Mouse (Mus musculus) CH12F3 (cell line): ENCODE measurements around the gene Tekt3.

Source experiments
- in situ Hi-C: fragments of 300-500 bp; cut with MboI; formaldehyde crosslinking; loops from 2 replicates; pipeline ENCODE4 v1.14.3; 2020; ENCODE audit warnings: low sequenced_read_pairs

Tekt3 gene

DNA sequence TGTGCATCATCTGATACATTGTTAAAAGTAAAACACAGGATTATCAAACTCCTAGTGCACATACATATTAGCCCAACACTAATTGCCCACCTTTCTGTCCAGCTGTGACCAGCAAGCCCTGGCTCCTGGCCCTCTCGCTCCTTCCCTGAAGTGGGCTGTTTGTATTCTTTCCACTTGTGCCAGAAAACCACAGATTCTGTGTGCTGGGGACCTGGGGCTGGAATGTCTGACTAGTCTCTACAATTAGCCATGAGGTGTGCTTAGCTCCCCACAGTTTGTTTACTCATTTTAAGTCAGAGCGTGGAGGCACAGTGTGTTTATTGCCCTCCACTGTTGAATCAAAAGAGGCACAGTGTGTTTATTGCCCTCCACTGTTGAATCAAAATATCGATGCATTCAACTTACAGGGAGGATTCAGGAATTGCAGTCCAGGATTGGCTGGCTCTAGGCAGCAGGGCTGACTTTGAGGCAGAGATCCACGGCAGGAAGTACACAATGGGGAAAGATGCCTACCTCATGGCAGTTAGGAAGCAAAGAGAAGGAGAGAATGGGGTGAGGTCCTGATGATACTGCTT lies 61.4 kb downstream of the Tekt3 start:
- in situ Hi-C loops, result no loop called here

DNA sequence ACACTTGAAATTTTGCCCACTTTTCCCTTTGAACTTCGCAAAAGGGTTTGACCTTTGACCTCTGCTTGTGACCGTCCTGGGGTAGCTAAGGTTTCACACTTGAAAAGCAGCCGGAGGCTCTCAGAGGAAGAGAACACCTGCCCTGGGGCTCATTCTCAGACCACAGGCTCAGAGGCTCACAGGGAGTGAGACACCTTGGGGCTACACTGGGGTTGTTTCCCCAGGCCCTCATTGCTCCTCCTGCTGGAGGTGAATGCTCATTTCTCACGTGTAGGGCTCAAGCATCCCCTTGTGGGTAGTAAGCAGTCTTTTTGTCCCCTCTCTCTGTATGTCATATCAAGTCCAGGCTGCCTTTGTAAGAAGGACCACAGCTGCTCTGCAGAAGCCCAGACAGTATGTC lies 62.9 kb downstream of the Tekt3 start:
- in situ Hi-C loops, result no loop called here

DNA sequence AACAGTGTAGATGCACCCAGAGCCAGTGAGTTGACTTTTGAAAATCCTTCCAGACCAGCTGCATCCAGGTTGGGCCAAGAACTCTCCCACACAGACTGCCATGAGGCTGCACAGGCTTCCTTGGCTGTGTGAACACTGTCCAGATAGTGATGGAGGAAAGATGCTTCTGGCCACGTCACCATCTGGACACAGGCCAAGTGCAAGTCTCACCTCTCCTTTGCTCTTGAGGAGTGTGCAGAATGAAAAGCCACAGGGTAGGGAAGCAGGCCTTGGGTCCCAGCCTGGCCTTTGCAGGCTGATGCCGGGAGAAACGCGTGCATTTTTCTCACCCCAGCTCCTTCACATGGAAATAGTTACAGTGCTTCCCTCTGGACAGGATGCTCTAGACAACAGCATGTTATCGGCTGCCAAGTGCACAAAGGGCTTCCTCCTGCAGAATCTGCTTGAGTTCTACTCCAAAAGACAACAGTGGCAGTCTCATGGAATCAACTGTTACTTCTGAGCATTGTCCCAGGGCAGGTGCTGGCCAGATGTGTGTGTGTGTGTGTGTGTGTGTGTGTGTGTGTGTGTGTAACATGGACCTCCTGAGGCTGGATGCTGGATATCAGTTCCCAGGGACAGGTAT lies 64.5 kb downstream of the Tekt3 start:
- in situ Hi-C loops, result no loop called here

DNA sequence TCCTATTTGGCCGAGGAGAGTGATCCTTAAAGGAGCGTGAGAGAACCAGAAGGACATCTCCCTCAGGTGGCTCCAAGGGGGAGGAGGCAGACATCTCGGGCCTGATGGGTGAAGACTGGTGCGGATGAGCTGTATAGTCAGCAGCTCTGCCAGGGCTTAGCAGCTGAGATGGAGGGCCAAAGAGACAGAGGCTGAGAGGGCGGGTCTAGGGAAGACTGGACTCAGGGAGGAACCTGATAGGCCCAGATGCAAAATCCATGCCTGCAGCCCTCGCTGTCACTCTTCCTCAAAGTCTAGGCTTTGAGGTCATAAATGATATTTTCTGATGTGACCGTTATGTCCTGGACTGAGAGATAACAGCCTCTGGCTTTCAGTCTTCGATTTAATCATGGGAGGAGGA lies 65.5 kb downstream of the Tekt3 start:
- in situ Hi-C loops, result no loop called here

DNA sequence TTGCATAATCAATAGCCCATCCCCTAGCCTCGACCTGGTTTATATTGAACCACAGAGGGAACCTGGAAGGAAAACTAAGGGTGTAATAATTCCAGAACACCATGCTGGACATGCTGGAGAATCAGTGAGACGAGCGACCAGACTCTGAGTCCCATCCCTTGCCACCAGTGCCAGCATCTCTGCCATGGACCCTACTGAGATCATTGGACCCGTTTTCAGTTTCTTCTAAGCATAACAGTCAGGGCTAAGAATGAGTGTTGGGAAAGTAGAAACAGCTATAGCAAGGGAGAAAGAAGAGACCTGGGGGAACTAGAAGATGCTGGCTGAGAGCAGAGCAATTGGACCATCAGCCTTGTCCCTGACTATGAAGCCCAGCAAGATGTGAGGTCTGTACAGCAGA lies 66.1 kb downstream of the Tekt3 start:
- in situ Hi-C loops, result no loop called here

DNA sequence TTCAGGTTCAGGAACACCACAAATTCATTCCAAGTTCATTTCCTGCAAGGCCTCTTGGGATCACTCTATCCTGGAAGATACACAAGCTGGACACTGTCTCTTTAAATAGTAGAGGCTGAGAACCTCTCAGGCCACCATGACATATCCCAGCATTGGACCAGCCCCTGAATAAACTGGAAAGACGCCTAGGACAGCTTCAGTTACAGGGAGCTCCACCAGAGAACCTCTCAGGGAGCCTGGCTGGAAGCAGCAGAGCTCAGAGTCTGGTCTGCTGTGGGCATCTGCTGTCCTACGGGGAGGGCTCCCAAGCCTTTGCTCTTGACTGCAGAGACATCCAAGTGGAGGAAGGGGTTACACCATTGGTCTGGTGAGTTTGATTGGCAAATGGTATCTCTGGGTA lies 67.3 kb downstream of the Tekt3 start, which contains the start of gene Pmp22:
Gene Pmp22 (plus strand): TSS at position 199 of the 400 bp plus-strand sequence.
- in situ Hi-C loops, result no loop called here

DNA sequence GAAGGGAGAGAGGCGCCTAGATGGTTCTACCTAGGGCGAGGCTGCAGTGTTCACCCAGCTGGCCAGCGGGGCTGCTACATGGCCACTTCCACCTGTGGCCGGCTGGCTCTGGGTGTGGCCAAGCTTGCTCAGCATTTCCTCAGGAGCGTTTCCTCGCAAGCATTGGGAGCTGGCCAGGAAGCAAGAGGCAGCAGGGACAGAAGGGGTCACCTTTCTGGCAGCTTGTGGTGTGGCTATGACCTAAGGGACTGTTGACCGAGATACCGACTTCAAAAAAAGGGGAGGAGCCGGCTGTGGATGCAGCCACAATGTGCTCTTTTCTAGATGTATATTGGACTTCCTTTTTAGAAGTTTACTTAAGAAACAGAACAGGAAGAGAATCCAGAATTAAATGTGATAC lies 67.9 kb downstream of the Tekt3 start:
- in situ Hi-C loops, result no loop called here

DNA sequence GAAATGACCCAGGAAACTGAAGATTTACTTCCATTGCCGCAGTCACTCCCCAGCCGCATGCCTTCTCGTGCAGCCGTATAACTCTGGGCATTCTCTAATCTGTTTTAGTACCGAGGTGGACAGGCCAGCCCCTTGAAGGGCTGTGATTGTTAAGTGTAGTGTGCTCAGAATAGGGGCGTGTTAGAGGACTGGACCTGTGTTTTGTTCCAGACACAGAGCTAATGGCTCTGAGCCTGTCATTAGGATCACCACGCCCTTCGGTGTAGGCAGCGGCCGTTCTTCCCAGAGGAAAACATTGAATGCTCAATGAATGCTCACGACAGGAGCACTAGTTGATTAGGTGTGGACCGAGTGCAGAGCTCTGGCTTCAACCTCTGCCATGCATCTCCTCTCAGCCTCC lies 68.4 kb downstream of the Tekt3 start:
- in situ Hi-C loops, result loop anchor here (10.0 kb wide), 1 partner anchor 205 kb away; no protein-coding TSS in a partner anchor

DNA sequence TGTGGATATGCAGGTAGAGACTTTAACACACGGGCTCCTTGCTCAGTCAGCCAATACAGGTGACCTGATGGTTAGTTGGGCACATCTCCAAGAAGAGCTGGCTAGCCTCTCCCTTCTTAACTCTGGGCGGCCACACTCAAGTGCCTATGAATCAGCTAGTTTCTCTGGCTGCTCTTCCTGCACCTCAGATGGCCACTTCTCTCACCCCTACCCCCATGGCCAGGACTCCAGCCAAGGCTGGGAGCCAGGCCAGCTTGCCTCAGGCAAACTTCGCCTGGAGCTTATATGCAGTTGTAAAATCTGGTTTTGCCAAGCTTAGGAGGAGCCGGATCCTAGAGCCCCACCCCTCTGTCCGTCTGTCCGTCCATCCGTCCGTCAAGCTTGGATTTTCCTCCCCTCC lies 69.0 kb downstream of the Tekt3 start:
- in situ Hi-C loops, result loop anchor here (10.0 kb wide), 1 partner anchor 206 kb away; no protein-coding TSS in a partner anchor

DNA sequence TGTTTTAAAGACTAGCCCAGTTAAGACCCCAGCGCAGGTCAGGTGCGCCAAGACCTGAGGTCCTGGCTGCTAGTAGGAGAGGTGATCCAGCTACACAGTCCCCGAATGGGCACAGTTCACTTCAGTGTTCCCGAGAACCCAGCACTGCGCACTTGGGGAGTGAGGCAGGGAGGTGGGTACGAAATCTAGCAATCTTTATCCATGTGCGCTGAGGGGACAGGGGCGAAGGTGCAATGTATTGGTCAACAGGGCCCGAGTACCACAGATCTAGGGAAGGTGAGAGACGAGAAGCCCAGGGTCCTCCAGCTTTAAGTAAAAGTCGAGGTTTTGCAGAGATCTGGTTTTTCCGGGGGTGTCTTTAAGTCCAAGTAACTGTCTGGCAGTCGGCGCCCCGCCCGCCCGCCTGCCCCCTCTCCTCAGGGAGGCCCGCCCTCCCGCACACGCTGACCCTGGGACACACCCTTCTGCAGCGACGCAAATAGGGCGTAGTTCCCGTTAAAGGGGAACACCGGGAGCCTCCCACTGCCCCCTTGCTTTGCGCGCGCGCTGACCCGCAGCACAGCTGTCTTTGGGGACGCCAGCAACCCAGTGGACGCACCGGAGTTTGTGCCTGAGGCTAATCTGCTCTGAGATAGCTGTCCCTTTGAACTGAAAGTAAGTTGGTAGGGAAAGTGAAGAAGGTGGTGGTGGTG lies 69.7 kb downstream of the Tekt3 start:
- in situ Hi-C loops, result loop anchor here (10.0 kb wide), 1 partner anchor 206 kb away; no protein-coding TSS in a partner anchor

DNA sequence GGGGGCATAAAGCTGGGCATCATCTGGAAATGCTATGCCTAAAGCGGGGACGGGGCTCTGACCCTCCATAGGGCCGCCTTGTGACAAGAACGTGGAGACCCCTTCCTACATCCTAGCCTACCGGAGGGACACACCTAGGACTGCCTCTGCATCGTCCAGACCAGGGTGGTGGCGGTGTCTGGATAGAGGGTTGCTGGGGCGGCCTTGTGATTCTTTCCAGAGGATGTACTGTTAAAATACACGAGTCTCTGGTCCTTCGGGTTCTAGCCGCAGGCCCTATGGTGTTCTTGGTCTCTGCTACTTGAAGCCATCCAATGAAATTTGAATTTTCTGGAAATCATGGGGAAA lies 70.2 kb downstream of the Tekt3 start:
- in situ Hi-C loops, result loop anchor here (10.0 kb wide), 1 partner anchor 207 kb away; no protein-coding TSS in a partner anchor

DNA sequence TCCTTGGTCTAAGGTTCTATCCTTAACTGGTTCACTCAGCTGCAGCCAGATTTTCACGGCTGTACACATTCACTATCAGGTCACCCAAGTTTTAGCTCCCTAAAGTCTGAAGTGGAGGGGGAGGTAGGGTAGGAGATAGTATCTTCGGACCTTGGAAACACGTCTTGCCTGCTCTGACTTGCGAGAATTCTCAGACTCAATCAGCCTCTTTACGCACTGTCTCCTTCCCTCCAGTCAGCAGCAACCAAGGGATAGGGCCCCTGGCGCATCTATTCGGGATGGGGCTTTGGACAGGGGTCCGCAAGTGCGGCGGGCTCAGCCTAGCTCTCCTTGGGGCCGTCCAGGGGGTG lies 70.7 kb downstream of the Tekt3 start:
- in situ Hi-C loops, result loop anchor here (10.0 kb wide), 1 partner anchor 207 kb away; no protein-coding TSS in a partner anchor

DNA sequence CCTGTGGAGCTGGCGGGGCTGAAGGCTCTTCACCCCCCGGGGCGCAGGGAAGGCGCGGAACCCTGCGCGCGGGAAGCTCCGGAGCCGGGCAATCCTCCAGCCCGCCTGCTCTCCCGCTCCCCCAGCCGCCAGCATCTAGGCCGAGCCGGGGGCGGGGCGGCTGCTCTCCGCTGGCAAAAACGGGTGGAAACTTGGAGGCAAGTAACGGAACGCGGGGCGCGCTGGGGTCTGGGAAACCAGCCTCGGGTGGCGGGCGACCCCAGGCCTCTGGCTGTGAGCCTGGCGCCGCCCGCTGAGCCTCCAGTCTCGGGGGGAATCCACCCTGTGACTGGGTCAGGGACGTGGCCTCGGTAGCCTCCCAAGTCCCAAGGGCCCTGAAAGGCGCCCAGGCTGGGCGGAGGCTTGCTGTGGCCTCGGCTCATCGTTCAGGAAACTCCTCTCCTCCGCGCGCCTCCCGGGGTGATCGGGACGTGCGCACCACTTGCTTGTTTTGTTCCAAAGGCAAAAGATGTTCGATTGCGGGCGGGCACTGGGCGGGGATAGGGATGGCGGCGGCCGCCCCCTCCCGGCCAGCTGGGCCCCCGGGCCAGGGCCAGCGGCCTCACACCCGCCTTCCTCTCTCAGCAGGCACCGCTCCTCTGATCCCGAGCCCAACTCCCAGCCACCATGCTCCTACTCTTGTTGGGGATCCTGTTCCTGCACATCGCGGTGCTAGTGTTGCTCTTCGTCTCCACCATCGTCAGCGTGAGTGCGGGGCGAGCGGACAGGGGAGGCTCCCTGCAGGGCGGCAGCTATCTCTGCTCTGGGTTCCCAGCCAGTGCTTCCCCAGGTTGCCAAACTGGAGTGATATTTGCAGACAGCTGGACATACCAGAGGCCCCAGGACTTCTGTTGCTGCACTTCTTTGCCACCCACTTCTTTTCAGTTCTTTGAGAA lies 71.3 kb downstream of the Tekt3 start:
- in situ Hi-C loops, result loop anchor here (10.0 kb wide), 1 partner anchor 208 kb away; no protein-coding TSS in a partner anchor

DNA sequence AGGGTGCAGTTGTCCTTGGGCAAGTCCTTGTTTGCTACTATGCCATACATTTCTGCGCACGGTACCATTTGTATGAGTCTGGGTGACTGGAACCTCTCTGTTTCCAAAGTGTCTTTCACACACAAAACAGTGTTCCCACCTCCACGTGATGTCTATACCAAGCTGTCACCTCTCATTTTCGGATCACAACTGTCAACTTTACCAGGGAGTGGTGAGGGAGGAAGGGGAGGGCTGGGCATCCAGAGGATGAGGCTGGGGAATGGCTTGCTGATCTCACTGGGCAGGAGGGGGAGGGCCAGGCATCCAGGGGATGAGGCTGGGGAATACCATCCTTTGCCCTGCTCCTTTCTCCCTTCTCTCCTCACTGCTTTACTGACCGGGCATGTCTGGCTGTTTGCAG lies 72.6 kb downstream of the Tekt3 start:
- in situ Hi-C loops, result loop anchor here (10.0 kb wide), 1 partner anchor 209 kb away; no protein-coding TSS in a partner anchor

DNA sequence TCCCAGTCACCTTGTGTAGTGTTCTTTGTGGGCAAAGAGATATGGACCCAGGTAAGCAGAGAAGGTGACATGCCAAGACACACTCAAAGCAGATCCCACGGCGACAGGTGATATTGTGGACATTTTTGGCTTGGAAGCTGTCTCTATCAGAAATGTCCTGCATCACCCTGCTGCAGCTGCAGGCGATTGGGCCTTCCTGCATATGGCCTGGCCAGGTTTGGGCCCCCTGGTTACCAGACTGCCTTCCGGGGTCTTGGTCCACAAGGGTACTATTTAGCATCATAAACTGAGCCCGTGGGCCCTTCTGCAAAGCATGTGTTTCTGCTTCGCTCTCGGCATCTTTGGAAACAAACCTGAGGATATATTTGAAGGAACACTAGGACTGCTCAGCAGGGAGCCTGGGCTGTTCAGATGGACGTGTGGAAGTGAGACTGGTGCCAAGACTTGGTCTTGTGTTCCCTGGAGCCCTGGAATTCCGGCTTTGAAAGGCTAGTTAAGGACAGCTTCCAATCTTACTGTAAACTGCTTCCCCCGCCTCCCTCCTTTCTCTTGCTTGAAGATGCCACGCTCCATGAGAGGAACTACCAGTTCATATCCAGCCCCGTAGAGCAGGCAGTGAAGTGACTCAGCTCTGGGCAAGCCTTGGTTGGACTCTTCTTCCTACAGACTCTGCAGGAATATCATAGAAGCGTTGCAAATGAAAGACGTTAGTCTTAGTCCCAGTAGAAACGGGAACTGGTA lies 73.5 kb downstream of the Tekt3 start:
- in situ Hi-C loops, result loop anchor here (10.0 kb wide), 1 partner anchor 210 kb away; no protein-coding TSS in a partner anchor

DNA sequence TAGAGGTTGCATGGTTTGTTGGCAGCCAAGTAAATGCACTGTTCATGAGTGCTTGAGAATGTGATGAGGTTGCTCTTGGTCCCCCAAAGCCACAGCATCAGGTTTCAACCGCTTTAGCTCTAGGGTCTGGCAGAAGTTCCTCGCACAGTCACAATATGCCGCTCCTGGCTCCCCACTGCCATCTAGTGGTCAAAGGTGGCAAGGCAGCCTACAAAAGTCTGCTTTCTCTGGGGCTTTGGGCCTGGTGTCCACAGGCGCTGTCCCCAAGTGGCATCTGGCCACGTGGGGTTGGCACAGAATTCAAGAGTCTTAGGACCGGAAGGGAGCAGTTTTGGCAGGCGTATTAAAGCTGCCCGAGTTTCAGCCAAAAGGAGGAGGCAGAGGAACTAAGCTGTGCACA lies 74.2 kb downstream of the Tekt3 start:
- in situ Hi-C loops, result loop anchor here (10.0 kb wide), 1 partner anchor 211 kb away; no protein-coding TSS in a partner anchor

DNA sequence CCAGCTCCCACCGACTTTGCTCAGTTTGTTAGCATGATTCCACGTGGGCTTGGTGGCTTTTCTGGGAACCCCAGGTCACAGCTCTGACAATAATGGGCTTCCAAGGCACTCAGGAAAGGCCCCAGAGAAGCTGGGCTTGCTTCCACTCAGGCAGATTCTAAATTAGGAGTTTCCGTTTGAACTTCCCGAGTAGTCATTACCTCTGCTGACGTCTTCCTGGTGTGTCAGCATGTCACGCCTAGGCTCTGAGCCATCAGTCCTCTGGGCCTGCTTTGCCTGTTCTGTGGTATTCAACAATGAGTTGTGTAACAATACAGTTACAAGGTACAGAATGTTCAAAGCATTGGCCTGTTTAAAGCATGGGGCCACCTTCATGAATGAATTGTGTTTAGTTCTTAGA lies 74.8 kb downstream of the Tekt3 start:
- in situ Hi-C loops, result loop anchor here (10.0 kb wide), 1 partner anchor 211 kb away; no protein-coding TSS in a partner anchor

DNA sequence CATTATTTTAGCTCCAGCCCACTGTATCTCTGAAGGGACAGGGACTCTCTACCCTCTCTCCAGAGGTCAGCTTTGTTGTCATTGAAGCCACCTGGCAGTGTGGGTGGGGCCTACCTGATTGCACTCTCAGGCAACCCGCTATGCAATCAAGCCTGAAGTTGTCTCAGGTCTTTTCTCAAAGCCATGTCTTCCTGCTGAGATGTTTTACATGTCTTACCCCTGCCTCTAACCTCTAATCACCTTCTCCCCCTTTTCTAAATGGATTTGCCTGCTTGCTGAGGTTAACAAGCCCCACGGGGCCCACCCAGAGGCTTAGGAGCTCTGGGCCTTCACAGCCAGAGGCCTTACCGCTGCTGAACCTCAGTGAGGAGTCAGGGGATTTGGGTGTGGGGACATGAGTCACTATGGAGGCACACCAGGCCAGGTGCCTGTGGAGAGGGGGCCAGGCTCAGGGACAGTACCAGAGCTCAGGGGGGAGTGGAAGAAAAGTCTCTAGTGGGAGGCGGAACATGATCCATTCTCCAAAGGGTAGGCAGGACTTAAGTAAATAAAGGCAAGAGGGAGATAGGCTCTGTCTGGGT lies 75.5 kb downstream of the Tekt3 start:
- in situ Hi-C loops, result loop anchor here (10.0 kb wide), 1 partner anchor 212 kb away; no protein-coding TSS in a partner anchor

DNA sequence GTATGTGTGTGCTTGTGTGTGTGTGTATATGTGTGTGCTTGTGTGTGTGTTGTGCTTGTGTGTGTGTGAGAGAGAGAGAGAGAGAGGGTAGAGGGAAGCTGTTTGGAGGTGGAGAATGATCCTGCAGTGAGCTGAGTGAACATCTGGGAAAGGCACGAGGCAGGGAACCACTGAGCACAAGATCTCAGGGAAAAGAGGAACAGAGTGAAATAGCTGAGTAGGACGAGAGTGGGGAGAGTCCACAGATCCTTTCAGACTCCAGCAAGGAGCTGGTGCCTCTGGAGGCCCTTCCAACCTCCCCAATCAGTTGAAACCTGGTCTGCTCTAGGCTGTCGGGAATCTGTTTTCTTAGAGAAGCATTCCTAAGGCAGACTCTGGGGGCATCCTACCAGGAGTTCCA lies 77.3 kb downstream of the Tekt3 start:
- in situ Hi-C loops, result loop anchor here (10.0 kb wide), 1 partner anchor 214 kb away; no protein-coding TSS in a partner anchor
